Mouse (Mus musculus): ENCODE data around the gene Mei1. TPM values are rescaled to one million over a fixed set of nuclear protein-coding genes. Genes with fewer than 3 reads are reported as not detected.

Gene Mei1
- polyA plus RNA-seq, 1 experiment from 2014 or later = not detected

GRCm38 (mm10) chr15:82040650-82041049 lies 29.1 kb upstream of the Mei1 start:
- Histone ChIP-seq H3K36me3 (ENCODE audit: control insufficient read depth, insufficient read depth, low read length) (peaks cover 68% of the 10 kb centered on the region), H3K27me3 (replicated peaks; ENCODE audit: control insufficient read depth, insufficient read depth, low read length) (no peaks in the 10 kb centered on the region), H3K4me1 (replicated peaks; ENCODE audit: control insufficient read depth, insufficient read depth, low read length) (no peaks in the 10 kb centered on the region; the same call in none of the 2 replicates), H3K27ac (ENCODE audit: low read depth) (no peak overlapping the region), H3K9me3 (ENCODE audit: control insufficient read depth, low read length) (no peaks in the 10 kb centered on the region), H3K9ac (ENCODE audit: low read length) (no peak overlapping the region), H3K4me2 (ENCODE audit: low read length) (no peak overlapping the region), H3K4me3 (ENCODE audit: low read depth, low read length) (no peak overlapping the region)
- ATAC-seq (replicated peaks; ENCODE audit: low FRiP score, low TSS enrichment, low read depth) = no peak
- DNase-seq (ENCODE audit: low spot score) = peak; percentile 59
- 86% methylated on average over 1 of the region's 1 CpGs for WGBS

- Histone ChIP-seq H3K9ac (ENCODE audit: low read length) (no peak overlapping the region), H3K9me3 (ENCODE audit: control insufficient read depth, low read length) (no peaks in the 10 kb centered on the region), H3K36me3 (ENCODE audit: control insufficient read depth, insufficient read depth, low read length) (peaks cover 37% of the 10 kb centered on the region), H3K27ac (ENCODE audit: low read depth) (no peak overlapping the region), H3K4me2 (ENCODE audit: low read length) (no peak overlapping the region), H3K4me1 (replicated peaks; ENCODE audit: control insufficient read depth, insufficient read depth, low read length) (peaks cover 8% of the 10 kb centered on the region), H3K4me3 (ENCODE audit: low read depth, low read length) (no peak overlapping the region), H3K27me3 (replicated peaks; ENCODE audit: control insufficient read depth, insufficient read depth, low read length) (no peaks in the 10 kb centered on the region)
- DNase-seq (ENCODE audit: low spot score) (no peak), ATAC-seq (replicated peaks; ENCODE audit: low FRiP score, low TSS enrichment, low read depth) (no peak)
- WGBS = 97% methylated on average over 7 of the region's 7 CpGs
These were observed 25.5 kb upstream of the Mei1 start for GRCm38 (mm10) chr15:82044166-82044784.

GRCm38 (mm10) chr15:82046246-82046891 lies 23.4 kb upstream of the Mei1 start:
- Histone ChIP-seq H3K27me3 (replicated peaks; ENCODE audit: control insufficient read depth, insufficient read depth, low read length) (no peaks in the 10 kb centered on the region), H3K4me2 (ENCODE audit: low read length) (peak overlapping the region; percentile 88), H3K9ac (ENCODE audit: low read length) (peak overlapping the region; percentile 91), H3K9me3 (ENCODE audit: control insufficient read depth, low read length) (no peaks in the 10 kb centered on the region), H3K36me3 (ENCODE audit: control insufficient read depth, insufficient read depth, low read length) (peaks cover 17% of the 10 kb centered on the region), H3K27ac (ENCODE audit: low read depth) (peak overlapping the region; percentile 81; the same call in 1 of the 2 replicates), H3K4me1 (replicated peaks; ENCODE audit: control insufficient read depth, insufficient read depth, low read length) (peaks cover 8% of the 10 kb centered on the region), H3K4me3 (ENCODE audit: low read depth, low read length) (peak overlapping the region; percentile 95)
- DNase-seq (ENCODE audit: low spot score) = peak; percentile 66
- peak; percentile 47 for ATAC-seq (replicated peaks; ENCODE audit: low FRiP score, low TSS enrichment, low read depth)
- 2% methylated on average over 26 of the region's 26 CpGs for WGBS

GRCm38 (mm10) chr15:82047080-82047883 lies 22.5 kb upstream of the Mei1 start, which contains the start of gene Snu13:
Gene Snu13, minus strand, starts transcription at chr15:82047598.
- Histone ChIP-seq H3K9ac (ENCODE audit: low read length) (peak within 1 kb of the TSS; percentile 91), H3K27ac (ENCODE audit: low read depth) (peak within 1 kb of the TSS; percentile 81), H3K4me3 (ENCODE audit: low read depth, low read length) (peak within 1 kb of the TSS; percentile 95), H3K4me2 (ENCODE audit: low read length) (peak within 1 kb of the TSS; percentile 88), H3K4me1 (replicated peaks; ENCODE audit: control insufficient read depth, insufficient read depth, low read length) (peaks cover 8% of the 10 kb centered on the region), H3K9me3 (ENCODE audit: control insufficient read depth, low read length) (no peaks in the 10 kb centered on the region), H3K36me3 (ENCODE audit: control insufficient read depth, insufficient read depth, low read length) (peaks cover 16% of the 10 kb centered on the region), H3K27me3 (replicated peaks; ENCODE audit: control insufficient read depth, insufficient read depth, low read length) (no peaks in the 10 kb centered on the region)
- WGBS = under 1% methylated on average over 74 of the region's 74 CpGs
- DNase-seq (ENCODE audit: low spot score) (peak; percentile 93), ATAC-seq (replicated peaks; ENCODE audit: low FRiP score, low TSS enrichment, low read depth) (peak; percentile 81)

- 72% methylated on average over 5 of the region's 5 CpGs for WGBS
- Histone ChIP-seq H3K4me2 (ENCODE audit: low read length) (no peak overlapping the region), H3K4me3 (ENCODE audit: low read depth, low read length) (no peak overlapping the region), H3K4me1 (replicated peaks; ENCODE audit: control insufficient read depth, insufficient read depth, low read length) (no peaks in the 10 kb centered on the region), H3K27ac (ENCODE audit: low read depth) (no peak overlapping the region), H3K27me3 (replicated peaks; ENCODE audit: control insufficient read depth, insufficient read depth, low read length) (no peaks in the 10 kb centered on the region), H3K9ac (ENCODE audit: low read length) (no peak overlapping the region), H3K9me3 (ENCODE audit: control insufficient read depth, low read length) (no peaks in the 10 kb centered on the region), H3K36me3 (ENCODE audit: control insufficient read depth, insufficient read depth, low read length) (no peaks in the 10 kb centered on the region)
- DNase-seq (ENCODE audit: low spot score) (no peak), ATAC-seq (replicated peaks; ENCODE audit: low FRiP score, low TSS enrichment, low read depth) (no peak)
These were observed 17.3 kb upstream of the Mei1 start for GRCm38 (mm10) chr15:82052544-82052943.

- Histone ChIP-seq H3K27ac (ENCODE audit: low read depth) (no peak within 1 kb of the TSS), H3K9me3 (ENCODE audit: control insufficient read depth, low read length) (no peaks in the 10 kb centered on the region), H3K36me3 (ENCODE audit: control insufficient read depth, insufficient read depth, low read length) (no peaks in the 10 kb centered on the region), H3K9ac (ENCODE audit: low read length) (no peak within 1 kb of the TSS), H3K27me3 (replicated peaks; ENCODE audit: control insufficient read depth, insufficient read depth, low read length) (peaks cover 17% of the 10 kb centered on the region; the same call in 1 of the 2 replicates), H3K4me1 (replicated peaks; ENCODE audit: control insufficient read depth, insufficient read depth, low read length) (no peaks in the 10 kb centered on the region), H3K4me3 (ENCODE audit: low read depth, low read length) (no peak within 1 kb of the TSS), H3K4me2 (ENCODE audit: low read length) (no peak within 1 kb of the TSS)
- DNase-seq (ENCODE audit: low spot score) (no peak), ATAC-seq (replicated peaks; ENCODE audit: low FRiP score, low TSS enrichment, low read depth) (no peak)
- WGBS = 84% methylated on average over 1 of the region's 1 CpGs
These were observed 11.0 kb upstream of the Mei1 start, which contains the start of gene 4930407I10Rik for GRCm38 (mm10) chr15:82058719-82059201. Gene 4930407I10Rik, plus strand, starts transcription at chr15:82059151.

- 63% methylated on average over 14 of the region's 14 CpGs for WGBS
- no peaks in the 10 kb centered on the region for H3K9me3 ChIP-seq (ENCODE audit: control insufficient read depth, low read length)
- H3K4me2 ChIP-seq (ENCODE audit: low read length) = no peak overlapping the region
- peaks cover 31% of the 10 kb centered on the region for H3K27me3 ChIP-seq (replicated peaks; ENCODE audit: control insufficient read depth, insufficient read depth, low read length)
- H3K9ac ChIP-seq (ENCODE audit: low read length) = no peak overlapping the region
- H3K4me1 ChIP-seq (replicated peaks; ENCODE audit: control insufficient read depth, insufficient read depth, low read length) = no peaks in the 10 kb centered on the region
- DNase-seq (ENCODE audit: low spot score) = no peak
- no peaks in the 10 kb centered on the region for H3K36me3 ChIP-seq (ENCODE audit: control insufficient read depth, insufficient read depth, low read length)
- no peak for ATAC-seq (replicated peaks; ENCODE audit: low FRiP score, low TSS enrichment, low read depth)
- H3K27ac ChIP-seq (ENCODE audit: low read depth) = no peak overlapping the region
- H3K4me3 ChIP-seq (ENCODE audit: low read depth, low read length) = no peak overlapping the region
These were observed 5.9 kb upstream of the Mei1 start for GRCm38 (mm10) chr15:82063909-82064308.

- no peak overlapping the region for H3K9ac ChIP-seq (ENCODE audit: low read length)
- no peaks in the 10 kb centered on the region for H3K36me3 ChIP-seq (ENCODE audit: control insufficient read depth, insufficient read depth, low read length)
- ATAC-seq (replicated peaks; ENCODE audit: low FRiP score, low TSS enrichment, low read depth) = no peak
- H3K4me1 ChIP-seq (replicated peaks; ENCODE audit: control insufficient read depth, insufficient read depth, low read length) = no peaks in the 10 kb centered on the region
- no peaks in the 10 kb centered on the region for H3K9me3 ChIP-seq (ENCODE audit: control insufficient read depth, low read length)
- H3K27ac ChIP-seq (ENCODE audit: low read depth) = no peak overlapping the region
- H3K27me3 ChIP-seq (replicated peaks; ENCODE audit: control insufficient read depth, insufficient read depth, low read length) = peaks cover 47% of the 10 kb centered on the region
- WGBS = 15% methylated on average over 7 of the region's 7 CpGs
- no peak overlapping the region for H3K4me3 ChIP-seq (ENCODE audit: low read depth, low read length)
- DNase-seq (ENCODE audit: low spot score) = peak; percentile 86
- H3K4me2 ChIP-seq (ENCODE audit: low read length) = no peak overlapping the region
These were observed 4.3 kb upstream of the Mei1 start for GRCm38 (mm10) chr15:82065511-82065910.

Measured in intestine, embryonic 14.5 days (tissue).